Mouse (Mus musculus): ENCODE results near the gene Dpep2nb. TPM values are rescaled to one million over a fixed set of nuclear protein-coding genes. Genes with fewer than 3 reads are reported as not detected.

Dpep2nb gene
- total and polyA plus RNA-seq, 3 experiments, result not detected

DNA sequence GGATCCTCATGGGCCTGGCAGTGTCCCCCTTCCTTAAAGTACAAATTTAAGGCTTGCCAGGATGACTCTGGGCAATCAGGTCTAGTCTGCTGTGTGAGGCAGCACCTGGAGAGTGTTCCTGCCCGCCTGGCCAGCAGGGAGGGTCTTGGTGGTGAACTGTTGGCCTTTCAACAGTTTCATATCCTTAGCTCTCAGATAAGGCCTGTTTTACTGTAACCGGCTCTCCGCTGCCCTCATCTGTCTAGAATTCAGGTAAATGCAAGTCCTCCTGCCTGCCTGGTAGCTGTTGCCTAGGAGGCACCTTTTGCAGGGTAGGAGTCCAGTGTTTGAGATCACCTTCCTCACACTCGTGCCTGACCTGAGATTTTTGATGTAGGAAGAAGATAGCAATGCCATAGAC lies 34.4 kb upstream of the Dpep2nb start:
- Histone ChIP-seq H3K9me3 (replicated peaks; ENCODE audit: low read length) (no peaks in the 10 kb centered on the region), H3K4me3 (replicated peaks in 1 of 3; ENCODE audit: low read depth in 2 of 3, low read length in 2 of 3, poor library complexity in 1 of 3) (no peak overlapping the region), H3K36me3 (replicated peaks in 1 of 2; ENCODE audit: control insufficient read depth in 1 of 2, insufficient read depth in 1 of 2, low read length in 1 of 2) (peaks cover 29 to 72% of the 10 kb centered on the region in 2 experiments), H3K79me2 (replicated peaks; ENCODE audit: control insufficient read depth, extremely low read depth, insufficient read depth, poor library complexity, severe bottlenecking) (no peaks in the 10 kb centered on the region), H3K4me2 (ENCODE audit: insufficient read depth, low read depth, poor library complexity, severe bottlenecking) (no peak overlapping the region), H3K4me1 (ENCODE audit: control insufficient read depth in 1 of 2, insufficient read depth in 2 of 2) (peaks cover 16 to 56% of the 10 kb centered on the region in 2 experiments), H3K27me3 (replicated peaks) (no peaks in the 10 kb centered on the region), H3K9ac (ENCODE audit: insufficient read depth, low read depth) (no peak overlapping the region), H3K27ac (ENCODE audit: insufficient read depth, low read depth) (peak overlapping the region; percentile 25; the same call in 1 of the 2 replicates)
- dilution Hi-C loops (cut with MboI; ENCODE audit: extremely low pct_ligation_motif_present, extremely low pct_unique_long_range_greater_than_20kb, low sequenced_read_pairs), result no loop called here
- in situ Hi-C loops (cut with MboI; ENCODE audit: low pct_ligation_motif_present, low pct_unique_long_range_greater_than_20kb, low sequenced_read_pairs), result loop anchor here (25.0 kb wide), 1 partner anchor 328 kb away; the partner anchor contains the start of genes 4933405L10Rik, Acd, Enkd1 and Pard6a
- TF ChIP-seq SMC3 (IDR thresholded peaks at IDR 0.05; ENCODE audit: low read depth, low read length), result peak; percentile 40
- no peak for TF ChIP-seq CHD2 (IDR thresholded peaks at IDR 0.05; ENCODE audit: low read length)
- no peak for TF ChIP-seq USF2 (conservative IDR thresholded peaks at IDR 0.05; ENCODE audit: low read depth, low read length)
- peak in 1 of 2 experiments; percentile 58; a peak in 2 of 4 replicates for TF ChIP-seq CTCF (conservative IDR thresholded peaks at IDR 0.05 in 1 of 2, IDR thresholded peaks at IDR 0.05 in 1 of 2; ENCODE audit: low read depth in 2 of 2, low read length in 2 of 2)
- TF ChIP-seq TBP (conservative IDR thresholded peaks at IDR 0.05; ENCODE audit: low read depth, low read length), result no peak
- TF ChIP-seq MXI1 (IDR thresholded peaks at IDR 0.05; ENCODE audit: low read depth, low read length), result no peak
- TF ChIP-seq RCOR1 (conservative IDR thresholded peaks at IDR 0.05; ENCODE audit: low read depth, low read length), result no peak
- TF ChIP-seq GABPA (IDR thresholded peaks at IDR 0.05; ENCODE audit: insufficient replicate concordance, low read depth, low read length), result no peak
- no peak for TF ChIP-seq IRF4 (IDR thresholded peaks at IDR 0.05; ENCODE audit: low read depth, low read length)
- no peak for TF ChIP-seq MYC (IDR thresholded peaks at IDR 0.05; ENCODE audit: low read depth, low read length)
- TF ChIP-seq EP300 (IDR thresholded peaks at IDR 0.05; ENCODE audit: low read length), result no peak
- TF ChIP-seq CHD1 (IDR thresholded peaks at IDR 0.05; ENCODE audit: low read depth, low read length), result no peak
- no peak for TF ChIP-seq ELF1 (IDR thresholded peaks at IDR 0.05; ENCODE audit: low read depth, low read length)
- TF ChIP-seq ZNF384 (IDR thresholded peaks at IDR 0.05; ENCODE audit: low read depth, low read length), result no peak
- TF ChIP-seq POLR2A (IDR thresholded peaks at IDR 0.05; ENCODE audit: low read depth, low read length), result no peak
- peak; percentile 29 for TF ChIP-seq RAD21 (IDR thresholded peaks at IDR 0.05; ENCODE audit: low read depth, low read length)
- TF ChIP-seq JUN (IDR thresholded peaks at IDR 0.05; ENCODE audit: insufficient read depth, low read depth, low read length), result no peak
- no peak for TF ChIP-seq MAZ (IDR thresholded peaks at IDR 0.05; ENCODE audit: low read depth, low read length)
- DNase-seq (ENCODE audit: extremely low read depth), result no peak

DNA sequence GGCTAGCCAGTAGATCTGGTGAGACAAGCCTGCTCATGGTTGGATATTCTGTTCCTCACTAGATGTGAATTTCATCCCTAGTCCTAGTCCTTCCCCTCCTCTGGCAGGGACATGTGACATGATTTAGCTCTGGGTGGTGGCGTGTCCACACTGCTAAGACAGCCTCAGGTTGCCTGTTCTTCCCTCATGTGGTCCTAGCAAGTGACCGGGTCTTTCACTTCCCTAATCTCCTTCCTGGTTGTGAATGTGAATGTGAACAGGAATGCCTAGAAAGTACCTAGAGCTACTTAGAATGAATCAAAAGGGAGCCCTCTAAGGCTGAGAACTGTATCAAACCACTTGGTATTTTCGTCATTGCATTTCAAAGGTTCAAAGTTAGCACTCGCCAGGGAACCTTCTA lies 33.8 kb upstream of the Dpep2nb start:
- in situ Hi-C loops (cut with MboI; ENCODE audit: low pct_ligation_motif_present, low pct_unique_long_range_greater_than_20kb, low sequenced_read_pairs) (loop anchor here (25.0 kb wide), 1 partner anchor 327 kb away; the partner anchor contains the start of genes 4933405L10Rik, Acd, Enkd1 and Pard6a), dilution Hi-C loops (cut with MboI; ENCODE audit: extremely low pct_ligation_motif_present, extremely low pct_unique_long_range_greater_than_20kb, low sequenced_read_pairs) (no loop called here)
- TF ChIP-seq BHLHE40 (IDR thresholded peaks at IDR 0.05; ENCODE audit: low read depth, low read length) (peak; percentile 78), GABPA (IDR thresholded peaks at IDR 0.05; ENCODE audit: insufficient replicate concordance, low read depth, low read length) (no peak), TBP (conservative IDR thresholded peaks at IDR 0.05; ENCODE audit: low read depth, low read length) (0 out of 2 replicates have a peak, but pooled peaks have one; percentile 20), ZC3H11A (IDR thresholded peaks at IDR 0.05; ENCODE audit: low read depth, low read length) (no peak), ETS1 (conservative IDR thresholded peaks at IDR 0.05; ENCODE audit: low read depth, low read length) (peak; percentile 69), RCOR1 (conservative IDR thresholded peaks at IDR 0.05; ENCODE audit: low read depth, low read length) (peak; percentile 73), IRF4 (IDR thresholded peaks at IDR 0.05; ENCODE audit: low read depth, low read length) (peak; percentile 90), ZKSCAN1 (IDR thresholded peaks at IDR 0.05; ENCODE audit: borderline replicate concordance, low read depth, low read length) (0 out of 2 replicates have a peak, but pooled peaks have one; percentile 38), CHD2 (IDR thresholded peaks at IDR 0.05; ENCODE audit: low read length) (peak; percentile 45), ELF1 (IDR thresholded peaks at IDR 0.05; ENCODE audit: low read depth, low read length) (peak; percentile 69), SMC3 (IDR thresholded peaks at IDR 0.05; ENCODE audit: low read depth, low read length) (no peak; the same call in 1 of the 2 replicates), TCF12 (IDR thresholded peaks at IDR 0.05; ENCODE audit: low read depth, low read length) (0 out of 2 replicates have a peak, but pooled peaks have one; percentile 14), MAX (IDR thresholded peaks at IDR 0.05; ENCODE audit: low read length) (peak; percentile 80), ZMIZ1 (IDR thresholded peaks at IDR 0.05; ENCODE audit: low read depth, low read length) (no peak), USF1 (IDR thresholded peaks at IDR 0.05; ENCODE audit: low read depth, low read length) (peak; percentile 38), POLR2AphosphoS2 (IDR thresholded peaks at IDR 0.05; ENCODE audit: low read depth, low read length) (no peak), MYC (IDR thresholded peaks at IDR 0.05; ENCODE audit: low read depth, low read length) (peak; percentile 86; the same call in 1 of the 2 replicates), NELFE (IDR thresholded peaks at IDR 0.05; ENCODE audit: low read depth, low read length) (peak; percentile 42; the same call in 1 of the 2 replicates), JUN (IDR thresholded peaks at IDR 0.05; ENCODE audit: insufficient read depth, low read depth, low read length) (no peak), MAFK (IDR thresholded peaks at IDR 0.05; ENCODE audit: insufficient replicate concordance, low read length) (0 out of 2 replicates have a peak, but pooled peaks have one; percentile 18), HCFC1 (IDR thresholded peaks at IDR 0.05; ENCODE audit: low read depth, low read length) (no peak)

More for the DNA sequence above, 33.8 kb upstream of the Dpep2nb start:
- Histone ChIP-seq H3K27me3 (replicated peaks) (no peaks in the 10 kb centered on the region), H3K9me3 (replicated peaks; ENCODE audit: low read length) (no peaks in the 10 kb centered on the region), H3K4me2 (ENCODE audit: insufficient read depth, low read depth, poor library complexity, severe bottlenecking) (no peak overlapping the region; the same call in 1 of the 2 replicates), H3K9ac (ENCODE audit: insufficient read depth, low read depth) (no peak overlapping the region), H3K27ac (ENCODE audit: insufficient read depth, low read depth) (peak overlapping the region; percentile 25; the same call in 1 of the 2 replicates), H3K36me3 (replicated peaks in 1 of 2; ENCODE audit: control insufficient read depth in 1 of 2, insufficient read depth in 1 of 2, low read length in 1 of 2) (peaks cover 29 to 69% of the 10 kb centered on the region in 2 experiments), H3K79me2 (replicated peaks; ENCODE audit: control insufficient read depth, extremely low read depth, insufficient read depth, poor library complexity, severe bottlenecking) (no peaks in the 10 kb centered on the region), H3K4me3 (replicated peaks in 1 of 3; ENCODE audit: low read depth in 2 of 3, low read length in 2 of 3, poor library complexity in 1 of 3) (no peak overlapping the region), H3K4me1 (ENCODE audit: control insufficient read depth in 1 of 2, insufficient read depth in 2 of 2) (peaks cover 16 to 50% of the 10 kb centered on the region in 2 experiments)
- no peak for DNase-seq (ENCODE audit: extremely low read depth)
